Mouse (Mus musculus) ES-E14 (cell line): ENCODE data around the gene Foxa2.

Source experiments
- CHD2 ChIP-seq: IDR thresholded peaks from 2 replicates; pipeline ENCODE4 v1.6.1; 2014; ENCODE audit warnings: mild to moderate bottlenecking, low read depth, low read length, inconsistent platforms
- ZC3H11A ChIP-seq: IDR thresholded peaks from 2 replicates; pipeline ENCODE4 v1.6.1; 2012; ENCODE audit warnings: low read depth, mild to moderate bottlenecking, inconsistent platforms, low read length, borderline replicate concordance
- ZNF384 ChIP-seq: IDR thresholded peaks from 2 replicates; pipeline ENCODE4 v1.6.1; 2012; ENCODE audit warnings: low read depth, low read length, inconsistent platforms

GRCm38 (mm10) chr2:148044877-148045539 is 1.8 kb downstream of the Foxa2 start:
- no peak for TF ChIP-seq CHD2
- no peak for TF ChIP-seq ZC3H11A
- no peak for TF ChIP-seq ZNF384
